Mouse (Mus musculus): ENCODE data around the gene Ush2a. TPM values are rescaled to one million over a fixed set of nuclear protein-coding genes. Genes with fewer than 3 reads are reported as not detected.

Gene Ush2a
- polyA plus RNA-seq, 1 experiment from 2014 or later, result not detected

DNA sequence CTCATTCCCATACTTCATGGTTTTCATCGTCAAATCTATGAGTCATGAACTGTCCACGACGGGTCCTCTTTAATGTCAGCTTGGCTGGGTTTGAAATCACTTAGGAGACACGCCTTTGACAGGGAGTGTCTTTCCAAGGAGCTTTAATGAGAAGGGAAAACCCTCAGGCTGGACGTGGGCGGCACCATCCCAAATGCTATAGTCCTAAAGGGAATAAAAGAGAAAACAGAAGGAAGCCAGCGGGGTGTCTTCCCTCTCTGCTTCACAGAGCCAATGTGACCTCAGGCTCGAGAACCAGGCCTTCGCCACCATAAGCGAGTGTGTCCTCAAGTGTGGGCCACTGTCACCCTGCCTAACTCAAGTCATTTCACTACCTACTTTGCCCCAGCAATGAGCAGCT lies 523.2 kb downstream of the Ush2a start:
- no peak for ATAC-seq (ENCODE audit: insufficient read depth)

DNA sequence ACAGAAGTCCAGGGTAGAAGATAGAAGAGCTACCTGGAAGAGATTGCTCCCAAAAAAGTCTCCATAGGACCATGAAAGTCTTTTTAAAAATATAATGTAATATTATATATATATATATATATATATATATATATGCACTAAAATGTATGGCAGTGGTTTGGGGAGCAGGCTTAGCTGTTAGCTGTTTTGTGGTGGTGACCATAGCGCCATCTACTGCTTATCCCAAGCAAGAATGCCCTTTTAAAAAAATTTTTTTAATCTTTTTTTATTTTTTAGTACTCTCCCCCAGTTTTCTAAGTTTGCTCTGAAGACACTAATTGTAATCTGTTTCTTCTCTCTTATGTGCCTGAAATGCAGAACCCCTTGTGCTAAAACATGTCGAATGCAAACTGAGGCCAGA lies 543.2 kb downstream of the Ush2a start:
- TF ChIP-seq CTCF (IDR thresholded peaks at IDR 0.05; ENCODE audit: low read depth), result peak; percentile 46
- Histone ChIP-seq H3K27ac (ENCODE audit: low read depth) (no peak overlapping the region), H3K4me2 (no peak overlapping the region), H3K36me3 (ENCODE audit: insufficient read depth) (no peaks in the 10 kb centered on the region), H3K27me3 (ENCODE audit: insufficient read depth, low read length) (no peaks in the 10 kb centered on the region), H3K4me3 (ENCODE audit: low read depth, low read length) (no peak overlapping the region), H3K9ac (no peak overlapping the region), H3K4me1 (ENCODE audit: insufficient read depth) (no peaks in the 10 kb centered on the region), H3K9me3 (ENCODE audit: low read depth, low read length) (no peaks in the 10 kb centered on the region)
- WGBS, result 31% methylated on average over 2 of the region's 2 CpGs
- DNase-seq (peak; percentile 73), ATAC-seq (ENCODE audit: insufficient read depth) (no peak)

More for the DNA sequence above, 523.2 kb downstream of the Ush2a start:
- DNase-seq, result no peak
- Histone ChIP-seq H3K4me2 (no peak overlapping the region), H3K4me3 (ENCODE audit: low read depth, low read length) (no peak overlapping the region), H3K9ac (no peak overlapping the region), H3K9me3 (ENCODE audit: low read depth, low read length) (no peaks in the 10 kb centered on the region), H3K27me3 (ENCODE audit: insufficient read depth, low read length) (no peaks in the 10 kb centered on the region), H3K27ac (ENCODE audit: low read depth) (no peak overlapping the region), H3K4me1 (ENCODE audit: insufficient read depth) (no peaks in the 10 kb centered on the region), H3K36me3 (ENCODE audit: insufficient read depth) (no peaks in the 10 kb centered on the region)
- TF ChIP-seq CTCF (IDR thresholded peaks at IDR 0.05; ENCODE audit: low read depth), result no peak
- 81% methylated on average over 10 of the region's 10 CpGs for WGBS

DNA sequence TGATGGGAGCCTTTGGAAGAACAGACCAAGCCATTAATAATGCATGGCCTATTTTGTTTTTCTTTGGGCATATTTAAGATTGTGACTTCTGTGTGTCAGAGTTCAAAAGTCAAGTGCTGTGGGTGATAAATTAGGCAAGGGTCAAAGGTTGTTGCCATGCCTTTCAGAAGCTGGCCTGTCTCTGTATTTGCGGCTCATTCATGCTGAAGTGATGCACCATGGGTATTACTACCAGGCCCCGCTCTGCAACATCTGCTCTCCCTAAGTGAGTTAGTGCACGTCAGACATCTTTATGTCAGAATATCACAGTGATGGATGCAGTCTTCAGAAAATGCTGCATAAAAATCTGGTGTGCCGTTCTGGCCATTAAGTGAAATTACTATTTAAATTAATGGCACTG lies 544.0 kb downstream of the Ush2a start:
- WGBS, result 36% methylated on average over 4 of the region's 4 CpGs
- Histone ChIP-seq H3K27ac (ENCODE audit: low read depth) (no peak overlapping the region), H3K4me2 (no peak overlapping the region), H3K4me3 (ENCODE audit: low read depth, low read length) (no peak overlapping the region), H3K4me1 (ENCODE audit: insufficient read depth) (no peaks in the 10 kb centered on the region), H3K27me3 (ENCODE audit: insufficient read depth, low read length) (no peaks in the 10 kb centered on the region), H3K9me3 (ENCODE audit: low read depth, low read length) (no peaks in the 10 kb centered on the region), H3K36me3 (ENCODE audit: insufficient read depth) (no peaks in the 10 kb centered on the region), H3K9ac (no peak overlapping the region)
- ATAC-seq (ENCODE audit: insufficient read depth) (no peak), DNase-seq (peak; percentile 10)
- TF ChIP-seq CTCF (IDR thresholded peaks at IDR 0.05; ENCODE audit: low read depth), result no peak

DNA sequence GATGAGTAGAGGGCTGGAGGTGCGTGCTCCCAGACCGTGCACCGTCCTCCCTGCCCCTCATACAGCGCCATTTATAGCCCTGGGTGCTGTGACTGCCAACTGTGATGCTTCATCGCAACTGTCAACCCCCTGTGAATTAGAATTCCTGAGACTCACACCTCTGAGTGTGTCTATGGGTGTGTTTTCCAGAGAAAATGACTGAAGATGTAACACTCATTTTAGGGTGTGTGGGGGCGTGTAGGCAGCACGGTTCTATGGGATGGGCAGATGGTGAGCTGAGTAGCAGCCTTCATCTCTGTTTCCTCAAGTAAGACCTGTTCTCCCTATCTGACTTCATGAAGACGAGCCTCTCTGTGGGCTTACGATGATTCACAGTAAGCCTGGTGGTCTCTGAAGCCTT lies 548.8 kb downstream of the Ush2a start:
- WGBS, result 75% methylated on average over 9 of the region's 9 CpGs
- DNase-seq, result no peak
- Histone ChIP-seq H3K9me3 (ENCODE audit: low read depth, low read length) (no peaks in the 10 kb centered on the region), H3K4me3 (ENCODE audit: low read depth, low read length) (no peak overlapping the region), H3K4me2 (no peak overlapping the region), H3K9ac (no peak overlapping the region), H3K27me3 (ENCODE audit: insufficient read depth, low read length) (no peaks in the 10 kb centered on the region), H3K4me1 (ENCODE audit: insufficient read depth) (no peaks in the 10 kb centered on the region), H3K27ac (ENCODE audit: low read depth) (no peak overlapping the region), H3K36me3 (ENCODE audit: insufficient read depth) (no peaks in the 10 kb centered on the region)
- TF ChIP-seq CTCF (IDR thresholded peaks at IDR 0.05; ENCODE audit: low read depth), result no peak
- ATAC-seq (ENCODE audit: insufficient read depth), result no peak

DNA sequence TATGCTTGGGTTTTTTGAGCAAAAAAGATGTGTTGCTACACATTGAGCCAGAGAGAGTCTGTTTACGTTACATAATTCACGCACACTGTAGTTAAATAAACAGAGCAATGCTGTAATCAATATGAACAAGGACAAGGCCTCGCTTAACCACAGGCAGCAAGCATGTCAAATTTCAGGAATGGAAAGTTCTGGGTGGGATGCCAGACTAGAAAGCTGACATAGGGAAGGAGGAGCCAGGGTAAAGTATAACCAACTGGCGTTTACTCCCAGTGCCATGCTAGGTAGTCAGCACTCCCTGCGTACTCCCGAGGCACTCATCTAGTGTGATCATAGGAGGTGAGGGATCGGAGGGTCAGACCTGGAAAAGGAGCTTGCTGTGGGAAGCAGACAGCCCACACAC lies 553.2 kb downstream of the Ush2a start:
- Histone ChIP-seq H3K4me2 (no peak overlapping the region), H3K36me3 (ENCODE audit: insufficient read depth) (no peaks in the 10 kb centered on the region), H3K9me3 (ENCODE audit: low read depth, low read length) (no peaks in the 10 kb centered on the region), H3K4me3 (ENCODE audit: low read depth, low read length) (no peak overlapping the region), H3K27me3 (ENCODE audit: insufficient read depth, low read length) (no peaks in the 10 kb centered on the region), H3K4me1 (ENCODE audit: insufficient read depth) (no peaks in the 10 kb centered on the region), H3K9ac (no peak overlapping the region), H3K27ac (ENCODE audit: low read depth) (no peak overlapping the region)
- 58% methylated on average over 7 of the region's 7 CpGs for WGBS
- DNase-seq, result peak; percentile 59
- ATAC-seq (ENCODE audit: insufficient read depth), result peak; percentile 60; the same call in 1 of the 2 replicates
- TF ChIP-seq CTCF (IDR thresholded peaks at IDR 0.05; ENCODE audit: low read depth), result no peak

DNA sequence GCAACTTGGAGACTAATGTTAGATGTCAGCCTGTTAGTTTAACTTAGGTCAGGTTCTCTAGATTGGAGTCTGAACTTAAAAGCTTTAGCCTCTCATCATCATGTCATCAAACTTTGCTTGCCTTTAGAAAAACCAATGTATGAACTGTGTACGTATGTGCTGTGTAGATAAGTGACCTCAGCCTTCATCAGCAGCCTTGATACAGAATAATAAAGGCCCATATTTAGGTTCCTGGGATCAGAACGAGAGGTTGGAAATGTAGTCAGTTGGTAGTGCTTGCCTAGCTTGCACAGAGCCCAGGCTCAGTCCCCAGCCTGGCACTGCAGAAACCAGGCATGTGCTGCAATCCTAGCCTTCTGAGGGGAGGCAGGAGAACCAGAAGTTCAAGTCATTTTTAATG lies 562.4 kb downstream of the Ush2a start:
- 71% methylated on average over 2 of the region's 2 CpGs for WGBS
- TF ChIP-seq CTCF (IDR thresholded peaks at IDR 0.05; ENCODE audit: low read depth), result no peak
- no peaks in the 10 kb centered on the region for H3K36me3 ChIP-seq (ENCODE audit: insufficient read depth)
- H3K9ac ChIP-seq, result no peak overlapping the region
- H3K27me3 ChIP-seq (ENCODE audit: insufficient read depth, low read length), result no peaks in the 10 kb centered on the region
- H3K27ac ChIP-seq (ENCODE audit: low read depth), result no peak overlapping the region
- no peak overlapping the region for H3K4me3 ChIP-seq (ENCODE audit: low read depth, low read length)
- no peaks in the 10 kb centered on the region for H3K4me1 ChIP-seq (ENCODE audit: insufficient read depth)
- H3K9me3 ChIP-seq (ENCODE audit: low read depth, low read length), result no peaks in the 10 kb centered on the region
- DNase-seq, result no peak
- no peak for ATAC-seq (ENCODE audit: insufficient read depth)
- no peak overlapping the region for H3K4me2 ChIP-seq

DNA sequence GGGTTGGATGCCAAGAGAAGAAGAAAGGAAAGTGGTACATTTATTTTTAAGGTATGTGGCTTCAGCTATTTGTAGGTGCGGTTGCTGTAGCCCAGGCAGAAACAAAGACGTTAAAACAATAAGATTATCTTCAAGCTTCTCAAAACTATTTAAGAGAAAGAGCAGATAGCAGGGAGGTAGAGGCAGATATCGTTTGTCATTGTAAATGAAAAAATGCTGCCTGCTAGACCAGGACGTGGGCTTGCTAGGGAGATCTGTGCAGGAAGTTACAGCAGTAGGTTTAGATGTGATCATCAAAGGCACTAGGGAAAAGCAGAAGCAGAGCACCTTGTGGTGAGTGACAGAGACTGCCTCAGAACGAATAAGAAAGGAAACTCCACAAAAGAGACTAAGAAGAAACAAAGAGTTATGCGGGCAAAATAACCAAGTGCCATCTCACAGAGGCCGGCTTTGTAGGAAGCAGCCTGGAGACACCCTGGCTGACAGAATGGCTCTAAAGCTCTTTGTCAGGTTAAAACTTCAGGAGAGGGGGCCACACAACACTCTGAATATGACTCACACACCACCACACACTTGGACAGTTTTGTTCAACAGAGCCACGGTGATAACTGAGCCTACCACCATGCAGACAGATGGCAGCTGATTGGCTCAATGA lies 563.2 kb downstream of the Ush2a start:
- DNase-seq (no peak), ATAC-seq (ENCODE audit: insufficient read depth) (no peak)
- no peaks in the 10 kb centered on the region for H3K9me3 ChIP-seq (ENCODE audit: low read depth, low read length)
- H3K4me1 ChIP-seq (ENCODE audit: insufficient read depth), result no peaks in the 10 kb centered on the region
- no peak for TF ChIP-seq CTCF (IDR thresholded peaks at IDR 0.05; ENCODE audit: low read depth)
- 67% methylated on average over 8 of the region's 8 CpGs for WGBS
- no peak overlapping the region for H3K4me2 ChIP-seq
- H3K4me3 ChIP-seq (ENCODE audit: low read depth, low read length), result no peak overlapping the region
- H3K9ac ChIP-seq, result no peak overlapping the region
- no peaks in the 10 kb centered on the region for H3K27me3 ChIP-seq (ENCODE audit: insufficient read depth, low read length)
- H3K36me3 ChIP-seq (ENCODE audit: insufficient read depth), result no peaks in the 10 kb centered on the region
- H3K27ac ChIP-seq (ENCODE audit: low read depth), result no peak overlapping the region

Data from lung, embryonic 14.5 days (tissue).